Mouse (Mus musculus): Measurements from ENCODE around the gene Kirrel2. TPM values are rescaled to one million over a fixed set of nuclear protein-coding genes. Genes with fewer than 3 reads are reported as not detected.
A peak's percentile ranks its signal among the peaks of the same experiment; 100 is the strongest.
"Not testable (repeated sequence)": the region's sequence is repeated elsewhere in the genome, so short reads cannot be mapped to it uniquely, and the experiment has no call there.

Kirrel2 gene
- polyA plus RNA-seq (2015; fragmentation: Nextera tagmentation; extraction: Ambion mirVana), result 0.17 and 0.52 TPM in 2 replicates

DNA sequence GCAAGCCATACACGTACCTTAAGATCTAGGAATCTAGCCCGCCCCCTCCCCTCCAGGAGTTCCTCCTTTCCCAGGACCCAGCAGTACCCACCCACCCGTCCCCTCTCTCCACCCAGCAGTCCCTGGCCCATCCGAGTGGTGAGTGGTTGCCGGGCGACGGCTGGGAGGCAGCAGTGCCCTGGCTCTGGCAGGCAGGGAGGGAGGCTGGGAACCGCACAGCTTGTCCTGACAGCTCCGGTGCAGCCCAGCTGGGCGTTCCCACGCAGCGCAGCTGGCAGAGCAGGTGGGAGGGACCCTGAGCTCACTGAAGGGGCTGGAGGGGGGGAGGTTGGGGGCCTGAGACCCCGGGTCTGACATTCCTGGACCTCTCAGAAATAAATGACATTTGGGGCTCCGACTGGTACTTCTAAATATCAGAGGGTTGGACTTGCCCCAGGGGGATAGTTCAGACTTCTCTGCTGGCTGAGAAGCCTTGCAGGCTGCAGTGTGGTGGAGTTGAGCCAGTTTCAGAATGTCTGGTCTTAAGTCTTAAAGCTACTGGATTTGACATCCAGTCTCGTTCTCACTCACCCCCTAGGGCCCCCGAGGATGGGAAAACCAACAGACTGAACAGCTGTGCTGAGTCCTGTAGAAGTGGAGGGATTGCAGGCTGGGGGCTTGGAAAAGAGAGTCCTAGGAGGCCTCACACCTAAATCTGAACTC, at the start of gene Kirrel2, which contains the start of gene Nphs1:
Kirrel2 (minus strand) TSS at position 62 of the 702 bp plus-strand sequence.
Nphs1 (plus strand) TSS at position 687 of the 702 bp plus-strand sequence.
- Histone ChIP-seq H3K36me3 (no peaks in the 10 kb centered on the region), H3K4me2 (peak within 1 kb of the TSS; percentile 45), H3K27ac (no peak within 1 kb of the TSS), H3K9ac (peak within 1 kb of the TSS; percentile 37; the same call in 1 of the 2 replicates), H3K4me3 (peak within 1 kb of the TSS; percentile 23), H3K9me3 (no peaks in the 10 kb centered on the region), H3K27me3 (peaks cover 100% of the 10 kb centered on the region), H3K4me1 (peaks cover 23% of the 10 kb centered on the region)
- ATAC-seq (ENCODE audit: insufficient number of reproducible peaks, insufficient read depth, low FRiP score, low TSS enrichment, low read depth), result no peak
- WGBS, result 2% methylated on average over 16 of the region's 16 CpGs

- H3K27me3 ChIP-seq; H3K9ac ChIP-seq; ATAC-seq (ENCODE audit: insufficient number of reproducible peaks, insufficient read depth, low FRiP score, low TSS enrichment, low read depth); H3K4me3 ChIP-seq; H3K9me3 ChIP-seq; H3K27ac ChIP-seq; H3K36me3 ChIP-seq; H3K4me2 ChIP-seq; H3K4me1 ChIP-seq: not testable (repeated sequence)
- WGBS, result 71% methylated on average over 5 of the region's 5 CpGs
Measured at GRCm38 (mm10) chr7:30501159-30501558, 43.7 kb upstream of the Kirrel2 start.

- not testable (repeated sequence) for H3K9ac ChIP-seq; H3K9me3 ChIP-seq; H3K36me3 ChIP-seq; H3K27ac ChIP-seq; H3K4me1 ChIP-seq; ATAC-seq (ENCODE audit: insufficient number of reproducible peaks, insufficient read depth, low FRiP score, low TSS enrichment, low read depth); H3K27me3 ChIP-seq; H3K4me3 ChIP-seq; H3K4me2 ChIP-seq
- WGBS, result 51% methylated on average over 5 of the region's 5 CpGs
Measured at GRCm38 (mm10) chr7:30495506-30496042, 38.1 kb upstream of the Kirrel2 start.

DNA sequence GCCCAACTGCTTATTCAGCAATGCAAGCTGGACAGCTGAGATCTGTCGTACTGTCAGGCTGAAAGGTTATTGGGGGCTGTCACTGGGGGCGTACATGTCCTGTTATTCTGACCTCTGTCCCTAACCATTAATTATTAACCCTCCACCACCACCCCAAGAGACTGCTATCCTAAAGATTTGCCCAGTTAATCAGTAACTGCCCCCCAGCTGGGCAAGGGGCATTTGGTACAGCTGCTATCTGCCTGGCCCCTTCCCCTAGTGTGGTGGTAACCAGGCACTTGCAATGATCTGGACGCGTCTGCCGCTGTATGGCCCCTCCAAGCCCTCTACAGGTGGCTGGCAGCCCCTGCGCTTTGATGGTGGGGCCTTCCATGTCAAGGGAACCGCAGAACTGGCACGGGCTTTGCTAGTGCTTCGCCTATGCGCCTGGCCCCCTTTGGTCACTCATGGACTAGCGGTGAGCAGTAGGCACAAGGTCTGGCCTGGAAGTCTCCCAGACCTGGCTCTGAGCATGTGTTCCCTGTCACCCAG, 36.0 kb upstream of the Kirrel2 start, which contains the start of gene Prodh2:
Prodh2 (plus strand) TSS at position 222 of the 531 bp plus-strand sequence.
- 63% methylated on average over 11 of the region's 11 CpGs for WGBS
- Histone ChIP-seq H3K27ac (no peak within 1 kb of the TSS), H3K4me3 (no peak within 1 kb of the TSS), H3K27me3 (peaks cover 14% of the 10 kb centered on the region), H3K4me1 (0 out of 2 replicates have a peak, but pooled peaks cover 3% of the 10 kb centered on the region), H3K36me3 (no peaks in the 10 kb centered on the region), H3K9me3 (no peaks in the 10 kb centered on the region), H3K9ac (no peak within 1 kb of the TSS), H3K4me2 (no peak within 1 kb of the TSS)
- no peak for ATAC-seq (ENCODE audit: insufficient number of reproducible peaks, insufficient read depth, low FRiP score, low TSS enrichment, low read depth)

- Histone ChIP-seq H3K4me1 (0 out of 2 replicates have a peak, but pooled peaks cover 3% of the 10 kb centered on the region), H3K36me3 (no peaks in the 10 kb centered on the region), H3K4me2 (no peak overlapping the region), H3K9me3 (no peaks in the 10 kb centered on the region), H3K27ac (no peak overlapping the region), H3K27me3 (peaks cover 14% of the 10 kb centered on the region), H3K9ac (no peak overlapping the region), H3K4me3 (no peak overlapping the region)
- WGBS, result 18% methylated on average over 4 of the region's 4 CpGs
- ATAC-seq (ENCODE audit: insufficient number of reproducible peaks, insufficient read depth, low FRiP score, low TSS enrichment, low read depth), result no peak
Measured at GRCm38 (mm10) chr7:30492765-30493164, 35.3 kb upstream of the Kirrel2 start.

DNA sequence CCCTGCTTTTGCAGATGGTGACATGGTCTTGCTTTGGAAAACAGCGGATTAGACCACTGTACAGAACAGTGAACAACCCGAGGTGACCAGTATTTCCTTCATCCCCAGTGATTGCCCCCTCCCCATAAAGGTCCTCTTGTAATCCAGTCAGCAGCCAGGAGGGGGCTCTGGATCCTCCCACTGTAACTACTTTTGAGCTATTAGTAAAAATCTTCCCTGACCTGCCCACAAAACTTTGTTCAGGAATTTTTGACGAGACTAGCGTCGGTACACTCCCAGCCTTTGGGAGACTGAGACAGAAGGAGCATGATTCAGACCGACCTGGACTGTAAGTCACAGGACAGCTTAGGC, 33.4 kb upstream of the Kirrel2 start:
- Histone ChIP-seq H3K27ac (no peak overlapping the region), H3K9ac (no peak overlapping the region), H3K4me2 (peak overlapping the region; percentile 34), H3K27me3 (peaks cover 14% of the 10 kb centered on the region), H3K4me1 (0 out of 2 replicates have a peak, but pooled peaks cover 3% of the 10 kb centered on the region), H3K4me3 (no peak overlapping the region), H3K36me3 (no peaks in the 10 kb centered on the region), H3K9me3 (no peaks in the 10 kb centered on the region)
- ATAC-seq (ENCODE audit: insufficient number of reproducible peaks, insufficient read depth, low FRiP score, low TSS enrichment, low read depth), result no peak
- WGBS, result 17% methylated on average over 6 of the region's 6 CpGs

DNA sequence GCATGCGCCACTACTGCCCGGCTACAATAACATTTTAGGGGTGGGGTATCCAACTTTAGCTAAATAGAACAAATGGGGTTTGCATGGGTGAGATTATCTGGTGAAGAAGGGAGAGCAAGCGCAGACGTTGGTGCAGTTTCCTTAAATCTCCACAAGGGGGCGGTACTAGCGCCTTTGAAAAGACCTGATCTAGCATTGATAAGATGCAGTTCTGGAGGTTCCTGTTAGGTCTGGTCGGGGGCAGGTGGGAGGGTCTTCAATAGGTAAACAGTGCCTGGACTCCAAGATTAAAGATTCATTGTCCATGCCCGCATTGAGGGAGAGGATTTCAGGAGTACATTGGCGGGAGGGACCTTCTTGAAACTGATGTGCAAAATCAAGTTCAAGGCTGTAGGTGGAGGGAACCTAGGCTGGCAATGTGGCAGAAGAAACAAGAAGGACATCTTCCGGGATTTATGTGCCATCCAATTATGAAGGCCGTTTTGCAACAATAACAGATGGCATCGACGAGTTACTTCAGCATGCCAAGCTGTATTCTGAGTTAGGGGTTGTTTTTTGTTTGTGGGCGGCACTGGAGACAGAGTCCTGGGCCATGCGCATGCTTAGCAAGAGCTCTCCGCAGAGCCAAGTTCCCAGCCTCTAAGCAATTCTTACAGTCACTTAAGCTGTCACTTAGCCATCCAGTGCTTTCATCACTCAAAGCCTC, 32.9 kb upstream of the Kirrel2 start:
- no peak for ATAC-seq (ENCODE audit: insufficient number of reproducible peaks, insufficient read depth, low FRiP score, low TSS enrichment, low read depth)
- no peak overlapping the region for H3K4me3 ChIP-seq
- no peak overlapping the region for H3K4me2 ChIP-seq
- no peak overlapping the region for H3K27ac ChIP-seq
- no peak overlapping the region for H3K9ac ChIP-seq
- no peaks in the 10 kb centered on the region for H3K36me3 ChIP-seq
- 0 out of 2 replicates have a peak, but pooled peaks cover 3% of the 10 kb centered on the region for H3K4me1 ChIP-seq
- 28% methylated on average over 16 of the region's 16 CpGs for WGBS
- no peaks in the 10 kb centered on the region for H3K9me3 ChIP-seq
- peaks cover 14% of the 10 kb centered on the region for H3K27me3 ChIP-seq

- 11% methylated on average over 8 of the region's 8 CpGs for WGBS
- H3K4me3 ChIP-seq, result no peak overlapping the region
- no peak for ATAC-seq (ENCODE audit: insufficient number of reproducible peaks, insufficient read depth, low FRiP score, low TSS enrichment, low read depth)
- no peaks in the 10 kb centered on the region for H3K36me3 ChIP-seq
- H3K4me1 ChIP-seq, result no peaks in the 10 kb centered on the region
- 0 out of 2 replicates have a peak, but pooled peaks cover 10% of the 10 kb centered on the region for H3K27me3 ChIP-seq
- H3K27ac ChIP-seq, result no peak overlapping the region
- no peak overlapping the region for H3K9ac ChIP-seq
- H3K9me3 ChIP-seq, result no peaks in the 10 kb centered on the region
- no peak overlapping the region for H3K4me2 ChIP-seq
Measured at GRCm38 (mm10) chr7:30484250-30484649, 26.8 kb upstream of the Kirrel2 start.

GRCm38 (mm10) chr7:30477415-30478381, 20.2 kb upstream of the Kirrel2 start:
- ATAC-seq (ENCODE audit: insufficient number of reproducible peaks, insufficient read depth, low FRiP score, low TSS enrichment, low read depth), result no peak
- Histone ChIP-seq H3K4me1 (peaks cover 5% of the 10 kb centered on the region; the same call in 1 of the 2 replicates), H3K27ac (no peak overlapping the region), H3K36me3 (no peaks in the 10 kb centered on the region), H3K9ac (0 out of 2 replicates have a peak overlapping the region, but pooled peaks have one; percentile 44), H3K9me3 (no peaks in the 10 kb centered on the region), H3K4me3 (peak overlapping the region; percentile 24), H3K27me3 (peaks cover 17% of the 10 kb centered on the region), H3K4me2 (peak overlapping the region; percentile 55)
- WGBS, result 7% methylated on average over 32 of the region's 32 CpGs

- H3K9ac ChIP-seq; ATAC-seq (ENCODE audit: insufficient number of reproducible peaks, insufficient read depth, low FRiP score, low TSS enrichment, low read depth); H3K36me3 ChIP-seq; H3K27ac ChIP-seq; H3K9me3 ChIP-seq; H3K4me3 ChIP-seq; H3K4me2 ChIP-seq; H3K4me1 ChIP-seq: not testable (repeated sequence)
- H3K27me3 ChIP-seq, result peaks cover 16% of the 10 kb centered on the region
- WGBS, result 82% methylated on average over 7 of the region's 7 CpGs
Measured at GRCm38 (mm10) chr7:30476136-30476535, 18.6 kb upstream of the Kirrel2 start.

Measured in embryonic facial prominence, embryonic 13.5 days (tissue).